Mouse (Mus musculus): Measurements from ENCODE around the gene Rbm47.
"Not testable (repeated sequence)": the region's sequence is repeated elsewhere in the genome, so short reads cannot be mapped to it uniquely, and the experiment has no call there.

Gene Rbm47

DNA sequence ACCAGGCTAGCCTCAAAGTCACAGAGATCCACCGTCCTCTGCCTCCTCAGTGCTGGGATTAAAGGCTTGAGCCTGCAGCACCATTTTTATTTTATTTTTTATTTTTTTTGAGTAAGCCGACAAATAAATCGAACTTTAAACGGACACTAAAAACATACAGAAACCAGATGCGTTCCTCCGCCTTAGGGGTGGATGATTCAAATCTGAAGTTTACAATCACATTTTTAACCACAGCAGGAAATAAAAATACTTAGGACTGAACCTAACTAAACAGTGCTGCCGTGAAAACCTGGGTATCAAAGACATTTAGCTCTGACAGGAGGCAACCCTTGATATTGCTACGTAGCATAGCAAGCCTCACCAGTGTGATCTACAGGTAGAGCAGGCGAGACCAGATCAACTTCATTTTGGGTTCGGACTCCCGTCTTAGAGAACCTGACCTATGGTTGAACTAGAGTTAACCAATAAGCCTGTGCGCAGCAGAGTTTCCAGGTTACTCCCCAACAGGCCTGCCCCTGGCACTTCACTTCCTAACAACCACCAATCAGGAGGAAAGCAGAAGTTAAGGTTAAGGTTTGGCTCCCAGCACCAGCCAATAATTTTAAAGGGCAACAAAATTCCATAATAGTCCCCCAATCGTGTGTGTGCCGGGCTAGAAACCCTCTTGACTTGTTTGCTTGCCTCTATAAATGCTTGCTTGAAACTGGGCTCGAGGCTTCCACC is 164.5 kb downstream of the Rbm47 start:
- DNase-seq, result no peak

- no peak for DNase-seq
Observed at GRCm38 (mm10) chr5:66005041-66005678, 167.8 kb downstream of the Rbm47 start.

GRCm38 (mm10) chr5:66004134-66004925 is 168.6 kb downstream of the Rbm47 start, which contains the start of gene 9130230L23Rik:
TSS of gene 9130230L23Rik (minus strand) at chr5:66004285.
- no peak for DNase-seq

DNA sequence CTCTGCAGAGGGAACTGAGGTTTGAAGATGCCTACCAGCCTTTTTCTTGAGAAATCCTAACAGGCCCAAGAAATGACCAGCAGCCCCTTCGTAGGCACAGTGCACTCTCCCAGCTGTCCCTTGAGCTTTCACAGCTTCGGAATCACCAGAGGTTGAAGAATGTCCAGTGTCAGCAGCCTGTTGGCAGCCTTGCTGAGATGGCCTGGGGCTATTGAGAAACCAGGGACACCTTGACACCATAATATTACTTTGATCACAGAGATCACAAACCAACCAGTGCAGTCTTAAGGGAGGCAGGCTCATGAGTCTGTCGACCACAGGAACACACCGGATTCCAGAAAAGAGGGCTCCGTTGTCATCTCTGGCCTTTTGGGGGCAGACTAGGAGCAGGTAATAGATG is 171.7 kb downstream of the Rbm47 start:
- DNase-seq, result no peak

- no peak for DNase-seq
Observed at GRCm38 (mm10) chr5:66000567-66001125, 172.3 kb downstream of the Rbm47 start.

DNA sequence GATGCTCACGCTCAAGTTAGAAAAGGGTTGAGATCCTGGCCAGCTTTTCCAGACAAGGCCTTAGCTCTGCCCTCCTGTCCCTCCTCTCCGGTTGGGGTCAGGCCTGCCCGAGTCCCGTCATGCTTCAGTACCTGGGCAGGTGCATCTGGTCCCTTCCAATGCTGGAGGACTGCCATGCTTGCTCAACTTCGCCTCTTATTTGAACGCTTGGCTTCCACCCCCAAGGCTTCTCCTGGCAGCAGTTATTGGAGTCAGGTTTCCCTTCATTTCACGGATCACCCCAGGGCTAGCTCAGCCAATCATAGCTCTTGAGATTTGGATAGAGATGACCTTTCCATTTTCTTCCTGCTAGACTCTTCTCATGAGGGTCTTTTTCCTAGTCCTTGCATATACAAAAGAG is 172.8 kb downstream of the Rbm47 start:
- no peak for DNase-seq

DNA sequence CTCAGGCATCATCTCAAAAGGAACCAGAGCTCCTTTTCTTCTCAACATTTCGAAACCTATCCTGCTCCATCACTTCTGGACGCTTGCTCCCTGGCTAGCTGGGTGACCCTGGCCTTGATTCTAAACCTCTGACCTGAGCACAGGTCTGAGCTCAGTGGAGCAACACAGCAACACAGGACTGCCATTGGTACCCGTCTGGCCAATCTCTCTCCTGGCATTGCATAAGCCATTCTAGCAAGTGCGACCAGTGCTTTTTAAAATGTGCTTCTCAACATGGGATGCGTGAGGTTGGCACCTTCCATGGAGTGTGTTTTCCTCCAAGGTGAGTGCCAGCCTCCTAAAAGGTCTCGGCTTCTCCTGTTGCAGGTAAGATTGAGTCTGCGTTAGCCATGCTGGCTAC is 173.8 kb downstream of the Rbm47 start:
- DNase-seq, result no peak

DNA sequence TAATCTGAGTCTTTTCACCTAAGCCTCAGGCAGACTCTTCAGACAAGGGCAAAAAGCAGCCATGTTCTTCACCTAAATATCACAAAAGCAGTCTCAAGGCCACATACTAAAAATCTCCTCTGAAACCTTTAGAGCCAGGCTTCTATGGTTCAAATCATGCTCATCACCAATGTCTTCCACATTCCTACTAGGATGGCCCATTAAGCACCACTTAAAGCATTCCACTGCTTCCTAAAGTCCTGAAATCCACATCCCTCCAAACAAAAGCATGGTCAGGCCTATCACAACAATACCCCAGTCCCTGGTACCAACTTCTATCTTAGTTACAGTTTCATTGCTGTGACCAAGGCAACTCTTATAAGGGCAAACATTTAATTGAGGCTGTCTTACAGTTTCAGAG is 175.1 kb downstream of the Rbm47 start:
- no peak for DNase-seq

DNA sequence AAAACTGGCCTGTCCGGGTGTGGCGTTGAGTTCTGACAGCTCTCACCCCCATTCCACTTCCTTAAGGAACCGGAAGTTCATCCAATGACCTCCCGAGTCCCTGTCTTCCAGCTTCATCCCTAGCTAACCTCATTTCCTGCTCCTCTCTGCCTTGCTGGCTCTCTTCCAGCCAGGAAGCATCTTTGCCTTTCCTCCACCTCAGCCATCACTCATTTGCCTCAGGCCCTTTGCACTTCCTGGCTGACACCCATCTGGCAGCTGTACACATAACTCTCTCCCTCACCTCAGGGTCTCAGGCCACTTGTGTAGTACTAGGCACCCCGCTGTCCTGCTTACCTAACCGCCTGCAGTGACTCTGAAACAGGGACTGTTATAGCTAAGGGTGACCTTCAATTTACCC is 178.3 kb downstream of the Rbm47 start:
- no peak for DNase-seq

DNA sequence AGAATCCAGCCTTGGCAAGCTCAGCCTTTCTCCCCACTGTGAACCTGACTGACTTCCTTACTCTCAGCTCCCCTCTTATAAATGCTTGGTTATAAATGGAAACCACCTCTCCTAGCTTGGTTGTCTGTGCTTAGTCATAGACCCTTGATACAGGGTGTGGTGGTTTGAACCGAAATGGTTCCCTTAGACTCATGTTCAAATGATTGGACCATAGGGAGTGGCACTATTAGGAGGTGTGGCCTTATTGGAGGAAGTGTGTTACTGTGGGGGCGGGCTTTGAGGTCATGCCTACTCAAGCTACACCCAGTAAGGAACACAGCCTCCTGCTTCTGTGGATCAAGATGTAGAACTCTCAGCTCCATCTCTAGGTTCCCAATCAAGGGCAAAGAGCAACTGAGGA is 181.7 kb downstream of the Rbm47 start:
- DNase-seq, result no peak

DNA sequence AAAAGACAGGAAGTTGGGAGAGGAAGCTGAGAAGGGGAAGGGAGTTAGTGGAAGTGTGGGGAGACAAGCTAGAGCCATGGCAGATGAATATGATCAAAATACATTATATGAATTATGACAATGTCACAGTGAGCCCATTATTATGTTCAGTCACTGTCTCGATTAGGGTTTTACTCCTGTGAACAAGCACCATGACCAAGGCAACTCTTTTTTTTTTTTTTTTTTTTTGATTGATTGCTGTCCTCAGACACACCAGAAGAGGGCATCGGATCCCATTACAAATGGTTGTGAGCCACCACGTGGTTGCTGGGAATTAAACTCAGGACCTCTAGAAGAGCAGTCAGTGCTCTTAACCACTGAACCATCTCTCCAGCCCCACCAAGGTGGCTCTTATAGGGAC is 185.9 kb downstream of the Rbm47 start:
- not testable (repeated sequence) for DNase-seq

GRCm38 (mm10) chr5:65986426-65986825 is 186.5 kb downstream of the Rbm47 start:
- no peak for DNase-seq

DNA sequence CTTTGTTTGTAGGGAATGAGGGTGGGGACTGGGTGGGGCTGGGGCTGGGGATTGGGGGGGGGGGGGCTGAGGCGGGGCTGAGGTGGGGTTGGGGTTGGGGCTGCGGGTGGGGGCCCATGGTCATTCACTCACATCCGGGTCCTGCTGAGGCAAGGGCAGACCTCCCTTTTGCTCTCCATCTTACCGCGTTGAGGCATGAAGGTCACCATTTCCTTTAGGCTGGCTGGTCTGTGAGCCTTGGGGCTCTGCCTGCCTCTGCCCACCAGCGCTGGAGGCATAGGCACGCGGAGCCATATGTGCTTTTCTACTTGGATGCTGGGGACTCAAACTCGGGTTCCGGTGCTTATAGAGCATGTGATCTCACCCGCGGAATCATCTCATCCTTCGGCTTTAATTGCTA is 197.2 kb downstream of the Rbm47 start:
- DNase-seq, result no peak

- no peak for DNase-seq
Observed at GRCm38 (mm10) chr5:65973189-65973588, 199.7 kb downstream of the Rbm47 start.

- DNase-seq, result no peak
Observed at GRCm38 (mm10) chr5:65968004-65968403, 204.9 kb downstream of the Rbm47 start.

DNA sequence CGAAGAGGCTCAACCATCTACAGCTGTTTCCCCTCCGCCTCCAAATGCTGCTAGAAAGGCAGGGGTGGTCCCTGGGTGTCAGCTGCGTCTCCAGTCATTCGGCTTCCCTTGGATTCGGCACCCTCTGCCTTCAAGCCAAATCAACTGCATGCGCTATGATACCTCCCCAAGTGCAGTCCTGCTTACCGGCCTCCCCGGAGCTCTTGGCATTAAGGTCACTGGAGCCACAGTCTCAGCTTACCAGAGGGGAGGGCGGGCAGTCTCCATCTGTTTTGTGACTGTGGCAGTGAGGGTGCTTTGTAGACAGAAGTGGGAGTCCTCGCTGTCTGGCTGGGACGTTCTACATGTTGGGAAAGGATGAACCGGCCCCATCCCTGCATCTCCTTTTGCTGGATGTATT is 205.8 kb downstream of the Rbm47 start:
- DNase-seq, result no peak

Data from thymus, postnatal 4 days (tissue).